Mouse (Mus musculus): ENCODE measurements around the gene Ugt1a6b. TPM values are rescaled to one million over a fixed set of nuclear protein-coding genes. Genes with fewer than 3 reads are reported as not detected.

Gene Ugt1a6b
- polyA plus RNA-seq, 1 experiment from 2014 or later: not detected

DNA sequence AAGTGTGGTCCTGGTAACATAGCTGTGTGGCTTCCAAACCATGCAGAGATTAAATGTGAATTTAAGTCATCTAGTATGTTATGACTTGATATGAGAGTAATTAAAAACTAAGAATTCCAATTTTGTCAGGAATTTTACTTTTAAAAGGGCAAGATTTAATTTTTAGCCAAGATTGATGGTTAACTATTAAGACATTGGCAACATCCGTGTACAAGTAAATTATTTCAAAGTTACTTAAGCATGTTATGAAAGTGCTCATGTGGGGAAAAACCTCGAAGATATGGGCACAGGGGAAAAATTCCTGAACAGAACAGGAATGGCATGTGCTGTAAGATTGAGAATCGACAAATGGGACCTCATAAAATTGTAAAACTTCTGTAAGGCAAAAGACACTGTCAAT, 94.4 kb downstream of the Ugt1a6b start:
- DNase-seq (ENCODE audit: low spot score) (no peak), ATAC-seq (replicated peaks; ENCODE audit: low FRiP score, low TSS enrichment, low read depth) (no peak)
- Histone ChIP-seq H3K36me3 (ENCODE audit: control insufficient read depth, insufficient read depth, low read length) (no peaks in the 10 kb centered on the region), H3K27me3 (replicated peaks; ENCODE audit: control insufficient read depth, insufficient read depth, low read length) (no peaks in the 10 kb centered on the region), H3K9ac (ENCODE audit: low read length) (no peak overlapping the region), H3K27ac (ENCODE audit: low read depth) (no peak overlapping the region), H3K4me3 (ENCODE audit: low read depth, low read length) (no peak overlapping the region), H3K4me2 (ENCODE audit: low read length) (no peak overlapping the region), H3K4me1 (replicated peaks; ENCODE audit: control insufficient read depth, insufficient read depth, low read length) (no peaks in the 10 kb centered on the region), H3K9me3 (ENCODE audit: control insufficient read depth, low read length) (no peaks in the 10 kb centered on the region)
- WGBS: 78% methylated on average over 3 of the region's 3 CpGs

DNA sequence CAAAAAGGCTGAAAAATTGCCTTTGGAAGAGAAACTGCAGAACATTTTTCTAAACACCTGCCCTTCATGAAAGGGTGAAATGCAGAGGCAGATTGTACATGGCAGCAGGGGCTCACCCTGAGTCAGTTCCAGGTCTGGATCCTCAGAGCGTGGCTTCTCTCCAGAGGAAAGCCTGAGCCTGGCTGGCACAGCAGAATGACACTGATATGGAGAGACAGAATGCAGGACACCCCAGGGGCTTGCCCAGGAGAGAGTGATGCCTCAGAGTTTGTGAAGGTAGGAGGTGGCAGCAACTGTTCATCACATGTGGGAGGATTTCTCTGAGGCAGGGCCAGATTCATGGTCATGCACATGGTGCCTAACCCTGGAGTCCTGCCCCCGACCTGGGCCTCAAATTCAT, 96.9 kb downstream of the Ugt1a6b start:
- Histone ChIP-seq H3K4me3 (ENCODE audit: low read depth, low read length) (no peak overlapping the region), H3K9ac (ENCODE audit: low read length) (no peak overlapping the region), H3K4me1 (replicated peaks; ENCODE audit: control insufficient read depth, insufficient read depth, low read length) (peaks cover under 1% of the 10 kb centered on the region; the same call in 1 of the 2 replicates), H3K36me3 (ENCODE audit: control insufficient read depth, insufficient read depth, low read length) (no peaks in the 10 kb centered on the region), H3K9me3 (ENCODE audit: control insufficient read depth, low read length) (peaks cover 4% of the 10 kb centered on the region; the same call in 1 of the 2 replicates), H3K27me3 (replicated peaks; ENCODE audit: control insufficient read depth, insufficient read depth, low read length) (no peaks in the 10 kb centered on the region), H3K27ac (ENCODE audit: low read depth) (no peak overlapping the region), H3K4me2 (ENCODE audit: low read length) (no peak overlapping the region)
- DNase-seq (ENCODE audit: low spot score) (no peak), ATAC-seq (replicated peaks; ENCODE audit: low FRiP score, low TSS enrichment, low read depth) (no peak)
- WGBS: 54% methylated on average over 2 of the region's 2 CpGs

DNA sequence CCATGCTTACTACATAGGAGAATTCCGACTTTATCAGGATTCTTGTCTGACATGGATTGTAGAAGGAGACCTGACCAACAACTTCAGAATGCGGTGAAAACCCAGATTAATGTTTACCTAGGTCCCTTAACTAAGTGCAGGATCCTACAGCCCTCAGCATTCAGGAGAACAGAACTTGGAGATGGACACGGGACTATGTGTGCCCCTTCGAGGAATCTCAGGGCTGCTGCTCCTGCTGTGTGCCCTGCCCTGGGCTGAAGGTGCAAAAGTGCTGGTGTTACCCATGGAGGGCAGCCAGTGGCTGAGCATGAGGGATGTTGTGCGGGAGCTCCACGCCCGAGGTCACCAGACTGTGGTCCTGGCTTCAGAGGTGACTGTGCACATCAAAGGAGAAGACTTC, 97.4 kb downstream of the Ugt1a6b start, which contains the start of gene Ugt1a2:
Gene Ugt1a2 (plus strand): TSS at position 146 of the 400 bp plus-strand sequence.
- H3K36me3 ChIP-seq (ENCODE audit: control insufficient read depth, insufficient read depth, low read length): no peaks in the 10 kb centered on the region
- ATAC-seq (replicated peaks; ENCODE audit: low FRiP score, low TSS enrichment, low read depth) (no peak), DNase-seq (ENCODE audit: low spot score) (no peak)
- 70% methylated on average over 7 of the region's 7 CpGs for WGBS
- no peak within 1 kb of the TSS for H3K27ac ChIP-seq (ENCODE audit: low read depth)
- H3K9ac ChIP-seq (ENCODE audit: low read length): no peak within 1 kb of the TSS
- peaks cover 5% of the 10 kb centered on the region; the same call in 1 of the 2 replicates for H3K4me1 ChIP-seq (replicated peaks; ENCODE audit: control insufficient read depth, insufficient read depth, low read length)
- H3K4me3 ChIP-seq (ENCODE audit: low read depth, low read length): no peak within 1 kb of the TSS
- H3K4me2 ChIP-seq (ENCODE audit: low read length): no peak within 1 kb of the TSS
- peaks cover 4% of the 10 kb centered on the region; the same call in 1 of the 2 replicates for H3K9me3 ChIP-seq (ENCODE audit: control insufficient read depth, low read length)
- H3K27me3 ChIP-seq (replicated peaks; ENCODE audit: control insufficient read depth, insufficient read depth, low read length): no peaks in the 10 kb centered on the region

DNA sequence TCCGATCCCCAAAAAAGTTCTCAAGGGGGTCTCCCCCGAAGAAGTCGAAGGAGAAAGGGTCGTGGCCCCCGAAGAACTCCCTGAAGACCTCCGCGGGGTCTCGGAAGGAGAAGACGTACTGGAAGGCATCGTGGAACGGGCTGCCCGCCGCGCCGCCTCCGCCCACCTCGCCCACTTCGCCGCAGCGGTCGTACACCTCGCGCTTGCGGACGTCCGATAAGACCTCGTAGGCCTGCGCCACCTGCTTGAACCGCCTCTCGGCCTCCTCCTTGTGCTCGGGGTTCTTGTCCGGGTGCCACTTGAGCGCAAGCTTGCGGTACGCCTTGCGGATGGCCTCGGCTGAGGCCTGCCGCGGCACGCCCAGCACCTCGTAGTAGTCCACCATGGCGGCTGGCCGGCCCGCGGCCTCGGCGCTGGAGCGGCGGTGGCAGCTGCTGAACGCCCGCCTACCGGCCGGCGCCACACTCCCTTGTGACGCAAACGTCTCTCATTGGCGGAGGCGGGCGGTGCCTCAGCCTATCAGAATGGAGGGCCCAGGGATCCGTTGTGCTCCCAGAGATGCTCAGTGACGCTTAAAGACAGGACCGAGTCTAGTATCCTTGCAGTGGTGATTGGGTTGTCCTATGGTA, 102.4 kb downstream of the Ugt1a6b start, which contains the start of gene Dnajb3:
Gene Dnajb3 (minus strand): TSS at position 489 of the 629 bp plus-strand sequence.
- WGBS: 6% methylated on average over 55 of the region's 62 CpGs
- H3K27me3 ChIP-seq (replicated peaks; ENCODE audit: control insufficient read depth, insufficient read depth, low read length): no peaks in the 10 kb centered on the region
- peak within 1 kb of the TSS; percentile 47 for H3K4me3 ChIP-seq (ENCODE audit: low read depth, low read length)
- peaks cover 4% of the 10 kb centered on the region; the same call in 1 of the 2 replicates for H3K9me3 ChIP-seq (ENCODE audit: control insufficient read depth, low read length)
- H3K9ac ChIP-seq (ENCODE audit: low read length): peak within 1 kb of the TSS; percentile 61
- peak within 1 kb of the TSS; percentile 76 for H3K4me2 ChIP-seq (ENCODE audit: low read length)
- H3K4me1 ChIP-seq (replicated peaks; ENCODE audit: control insufficient read depth, insufficient read depth, low read length): peaks cover 7% of the 10 kb centered on the region; the same call in 1 of the 2 replicates
- ATAC-seq (replicated peaks; ENCODE audit: low FRiP score, low TSS enrichment, low read depth): peak; percentile 97
- DNase-seq (ENCODE audit: low spot score): peak; percentile 90
- H3K36me3 ChIP-seq (ENCODE audit: control insufficient read depth, insufficient read depth, low read length): no peaks in the 10 kb centered on the region
- no peak within 1 kb of the TSS for H3K27ac ChIP-seq (ENCODE audit: low read depth)

DNA sequence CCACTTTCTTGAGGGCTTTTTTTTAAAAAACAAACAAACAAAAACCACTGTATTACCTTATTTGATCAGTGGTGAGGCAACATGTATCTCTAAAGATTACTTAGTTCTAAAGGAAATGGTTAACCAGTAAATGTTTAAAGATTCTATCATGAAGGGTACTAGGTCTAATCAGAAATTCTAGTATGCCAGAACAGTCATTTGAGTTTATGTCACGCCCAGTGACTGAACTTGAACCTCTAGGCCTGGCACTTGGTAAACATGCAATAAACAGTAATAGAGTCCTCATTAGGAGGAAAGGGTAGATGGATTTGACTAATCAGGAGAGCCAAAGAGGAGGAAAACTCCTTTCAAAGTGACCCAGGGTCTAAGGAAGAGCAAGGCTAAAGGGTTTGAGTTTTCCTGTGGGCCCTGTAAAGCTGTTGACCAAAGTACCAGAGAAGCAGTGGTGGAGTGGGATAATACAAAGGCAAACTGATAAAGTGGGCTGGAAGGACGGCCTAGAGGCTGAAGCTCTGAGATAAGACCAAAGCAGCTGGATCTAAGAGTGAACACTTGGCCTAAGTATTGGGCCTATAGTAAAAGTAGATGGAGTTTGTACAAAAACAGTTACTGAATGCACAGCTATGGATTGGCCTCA, 103.9 kb downstream of the Ugt1a6b start:
- Histone ChIP-seq H3K9me3 (ENCODE audit: control insufficient read depth, low read length) (peaks cover 11% of the 10 kb centered on the region), H3K27ac (ENCODE audit: low read depth) (no peak overlapping the region), H3K27me3 (replicated peaks; ENCODE audit: control insufficient read depth, insufficient read depth, low read length) (no peaks in the 10 kb centered on the region), H3K4me2 (ENCODE audit: low read length) (no peak overlapping the region), H3K36me3 (ENCODE audit: control insufficient read depth, insufficient read depth, low read length) (no peaks in the 10 kb centered on the region), H3K4me1 (replicated peaks; ENCODE audit: control insufficient read depth, insufficient read depth, low read length) (peaks cover 7% of the 10 kb centered on the region; the same call in 1 of the 2 replicates), H3K4me3 (ENCODE audit: low read depth, low read length) (no peak overlapping the region), H3K9ac (ENCODE audit: low read length) (no peak overlapping the region)
- ATAC-seq (replicated peaks; ENCODE audit: low FRiP score, low TSS enrichment, low read depth): no peak
- WGBS: 70% methylated on average over 2 of the region's 2 CpGs
- DNase-seq (ENCODE audit: low spot score): no peak

DNA sequence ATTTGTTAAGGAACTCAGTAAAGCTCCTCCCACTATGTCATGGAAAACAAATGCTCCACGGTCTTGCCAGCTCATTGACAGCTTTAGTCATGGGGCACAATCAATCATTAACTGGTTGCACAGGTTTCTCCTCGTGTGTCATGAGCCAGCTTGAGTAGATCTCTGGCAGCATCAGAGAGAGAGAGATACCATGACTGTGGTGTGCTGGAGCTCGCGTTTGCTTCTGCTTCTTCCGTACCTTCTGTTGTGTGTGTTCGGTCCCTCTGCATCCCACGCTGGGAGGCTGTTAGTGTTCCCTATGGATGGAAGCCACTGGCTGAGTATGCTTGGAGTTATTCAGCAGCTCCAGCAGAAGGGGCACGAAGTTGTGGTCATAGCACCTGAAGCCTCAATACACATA, 108.8 kb downstream of the Ugt1a6b start, which contains the start of gene Ugt1a1:
Gene Ugt1a1 (plus strand): TSS at position 148 of the 400 bp plus-strand sequence.
- H3K4me1 ChIP-seq (replicated peaks; ENCODE audit: control insufficient read depth, insufficient read depth, low read length): no peaks in the 10 kb centered on the region

DNA sequence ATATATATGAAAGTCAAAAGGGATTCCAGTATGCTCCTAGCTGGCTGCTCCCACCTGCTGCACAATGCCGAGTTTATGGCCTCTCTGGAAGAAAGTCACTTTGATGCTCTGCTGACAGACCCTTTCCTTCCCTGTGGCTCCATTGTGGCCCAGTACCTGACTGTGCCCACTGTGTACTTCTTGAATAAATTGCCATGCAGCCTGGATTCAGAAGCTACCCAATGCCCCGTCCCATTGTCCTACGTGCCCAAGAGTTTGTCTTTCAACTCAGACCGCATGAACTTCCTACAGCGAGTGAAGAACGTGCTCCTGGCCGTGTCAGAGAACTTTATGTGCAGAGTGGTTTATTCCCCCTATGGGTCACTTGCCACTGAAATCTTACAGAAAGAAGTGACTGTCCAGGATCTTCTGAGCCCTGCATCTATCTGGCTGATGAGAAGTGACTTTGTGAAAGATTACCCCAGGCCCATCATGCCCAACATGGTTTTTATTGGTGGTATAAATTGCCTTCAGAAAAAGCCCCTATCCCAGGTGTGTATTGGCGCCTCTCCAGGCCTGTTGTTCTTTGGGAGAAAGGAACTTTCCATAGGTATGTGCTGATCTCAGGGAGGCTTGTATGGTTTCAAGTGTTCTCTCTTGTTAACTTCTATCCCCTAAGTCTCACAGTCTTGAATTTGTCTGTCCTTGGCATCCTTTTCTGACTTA, 109.4 kb downstream of the Ugt1a6b start:
- Histone ChIP-seq H3K9ac (ENCODE audit: low read length) (no peak overlapping the region), H3K4me2 (ENCODE audit: low read length) (no peak overlapping the region), H3K9me3 (ENCODE audit: control insufficient read depth, low read length) (peaks cover 51% of the 10 kb centered on the region), H3K4me3 (ENCODE audit: low read depth, low read length) (no peak overlapping the region), H3K36me3 (ENCODE audit: control insufficient read depth, insufficient read depth, low read length) (no peaks in the 10 kb centered on the region), H3K27ac (ENCODE audit: low read depth) (no peak overlapping the region), H3K27me3 (replicated peaks; ENCODE audit: control insufficient read depth, insufficient read depth, low read length) (no peaks in the 10 kb centered on the region), H3K4me1 (replicated peaks; ENCODE audit: control insufficient read depth, insufficient read depth, low read length) (no peaks in the 10 kb centered on the region)
- DNase-seq (ENCODE audit: low spot score) (peak; percentile 52), ATAC-seq (replicated peaks; ENCODE audit: low FRiP score, low TSS enrichment, low read depth) (no peak)
- WGBS: 60% methylated on average over 8 of the region's 8 CpGs

More for the DNA sequence above, 108.8 kb downstream of the Ugt1a6b start, which contains the start of gene Ugt1a1:
- H3K27ac ChIP-seq (ENCODE audit: low read depth): no peak within 1 kb of the TSS
- peaks cover 46% of the 10 kb centered on the region for H3K9me3 ChIP-seq (ENCODE audit: control insufficient read depth, low read length)
- no peak within 1 kb of the TSS for H3K4me2 ChIP-seq (ENCODE audit: low read length)
- no peaks in the 10 kb centered on the region for H3K36me3 ChIP-seq (ENCODE audit: control insufficient read depth, insufficient read depth, low read length)
- no peak within 1 kb of the TSS for H3K9ac ChIP-seq (ENCODE audit: low read length)
- H3K4me3 ChIP-seq (ENCODE audit: low read depth, low read length): no peak within 1 kb of the TSS
- H3K27me3 ChIP-seq (replicated peaks; ENCODE audit: control insufficient read depth, insufficient read depth, low read length): no peaks in the 10 kb centered on the region
- 67% methylated on average over 8 of the region's 8 CpGs for WGBS
- DNase-seq (ENCODE audit: low spot score) (peak; percentile 65), ATAC-seq (replicated peaks; ENCODE audit: low FRiP score, low TSS enrichment, low read depth) (peak; percentile 14)

DNA sequence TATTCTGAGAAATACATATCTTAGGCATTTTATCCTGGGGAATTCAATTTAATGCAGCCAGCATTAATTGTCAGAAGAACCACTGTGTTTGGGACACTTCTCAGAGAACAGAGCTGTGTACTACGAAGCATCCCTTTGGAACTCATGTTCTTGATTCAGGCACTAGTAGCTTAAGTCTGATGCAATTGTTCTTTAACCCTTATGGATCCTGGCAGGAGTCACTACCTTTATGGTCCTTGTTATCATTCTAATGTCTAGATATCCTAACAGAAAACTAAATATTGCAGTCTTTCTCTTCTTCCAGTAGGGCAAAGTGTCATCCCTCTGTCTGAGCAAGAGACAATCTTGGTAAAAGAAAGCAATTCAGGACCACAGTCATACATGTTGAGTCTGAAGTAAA, 110.0 kb downstream of the Ugt1a6b start:
- Histone ChIP-seq H3K4me1 (replicated peaks; ENCODE audit: control insufficient read depth, insufficient read depth, low read length) (no peaks in the 10 kb centered on the region), H3K4me2 (ENCODE audit: low read length) (no peak overlapping the region), H3K27me3 (replicated peaks; ENCODE audit: control insufficient read depth, insufficient read depth, low read length) (no peaks in the 10 kb centered on the region), H3K27ac (ENCODE audit: low read depth) (no peak overlapping the region), H3K9me3 (ENCODE audit: control insufficient read depth, low read length) (peaks cover 53% of the 10 kb centered on the region), H3K9ac (ENCODE audit: low read length) (no peak overlapping the region), H3K4me3 (ENCODE audit: low read depth, low read length) (no peak overlapping the region), H3K36me3 (ENCODE audit: control insufficient read depth, insufficient read depth, low read length) (no peaks in the 10 kb centered on the region)
- DNase-seq (ENCODE audit: low spot score): no peak
- WGBS: 73% methylated on average over 1 of the region's 1 CpGs
- ATAC-seq (replicated peaks; ENCODE audit: low FRiP score, low TSS enrichment, low read depth): no peak

Measured in intestine, embryonic 14.5 days (tissue).